Mouse (Mus musculus): Measurements from ENCODE around the gene Pcsk6. TPM values are rescaled to one million over a fixed set of nuclear protein-coding genes. Genes with fewer than 3 reads are reported as not detected.
A peak's percentile ranks its signal among the peaks of the same experiment; 100 is the strongest.

Pcsk6 gene
- polyA plus RNA-seq, 1 experiment, result 11.3 TPM

GRCm38 (mm10) chr7:65862473-65863176, 1.1 kb downstream of the Pcsk6 start:
- Histone ChIP-seq H3K4me1 (ENCODE audit: control insufficient read depth, insufficient read depth, low read length) (no peaks in the 10 kb centered on the region), H3K4me3 (replicated peaks; ENCODE audit: extremely low read depth, low read depth, low read length) (peak overlapping the region; percentile 23)
- 3% methylated on average over 61 of the region's 61 CpGs for WGBS
- no peak for DNase-seq
- TF ChIP-seq CTCF (IDR thresholded peaks at IDR 0.05; ENCODE audit: insufficient read depth, low read length) (no peak), POLR2A (IDR thresholded peaks at IDR 0.05; ENCODE audit: borderline replicate concordance, extremely low read depth, low read depth, low read length) (no peak)

DNA sequence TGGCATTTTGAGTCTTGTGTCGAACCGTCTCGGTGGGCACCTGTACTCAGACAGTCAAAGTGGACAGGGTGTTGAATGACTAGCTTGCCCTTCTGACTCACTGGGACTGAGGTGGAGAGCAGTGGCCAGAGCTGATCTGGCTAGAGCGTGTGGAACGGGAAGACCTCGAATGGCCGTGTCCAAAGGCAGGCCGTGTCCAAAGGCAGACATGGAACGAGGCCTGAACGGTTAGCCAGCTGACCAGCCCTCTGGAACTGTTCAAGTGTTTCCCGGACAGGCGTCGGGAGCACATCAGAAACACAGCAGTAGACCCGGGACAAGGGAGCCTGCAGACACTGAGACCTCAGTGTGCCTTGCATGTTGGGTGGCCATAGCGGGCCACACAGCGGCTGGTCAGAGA, 7.6 kb downstream of the Pcsk6 start:
- DNase-seq, result no peak
- Histone ChIP-seq H3K4me3 (replicated peaks; ENCODE audit: extremely low read depth, low read depth, low read length) (no peak overlapping the region), H3K4me1 (ENCODE audit: control insufficient read depth, insufficient read depth, low read length) (no peaks in the 10 kb centered on the region)
- TF ChIP-seq CTCF (IDR thresholded peaks at IDR 0.05; ENCODE audit: insufficient read depth, low read length), result no peak
- TF ChIP-seq POLR2A (IDR thresholded peaks at IDR 0.05; ENCODE audit: borderline replicate concordance, extremely low read depth, low read depth, low read length), result no peak
- WGBS, result 85% methylated on average over 16 of the region's 16 CpGs

- Histone ChIP-seq H3K4me3 (replicated peaks; ENCODE audit: extremely low read depth, low read depth, low read length) (no peak overlapping the region), H3K4me1 (ENCODE audit: control insufficient read depth, insufficient read depth, low read length) (no peaks in the 10 kb centered on the region)
- no peak for DNase-seq
- TF ChIP-seq POLR2A (IDR thresholded peaks at IDR 0.05; ENCODE audit: borderline replicate concordance, extremely low read depth, low read depth, low read length), result no peak
- TF ChIP-seq CTCF (IDR thresholded peaks at IDR 0.05; ENCODE audit: insufficient read depth, low read length), result no peak
- 80% methylated on average over 5 of the region's 5 CpGs for WGBS
Measured at GRCm38 (mm10) chr7:65869794-65870193, 8.3 kb downstream of the Pcsk6 start.

DNA sequence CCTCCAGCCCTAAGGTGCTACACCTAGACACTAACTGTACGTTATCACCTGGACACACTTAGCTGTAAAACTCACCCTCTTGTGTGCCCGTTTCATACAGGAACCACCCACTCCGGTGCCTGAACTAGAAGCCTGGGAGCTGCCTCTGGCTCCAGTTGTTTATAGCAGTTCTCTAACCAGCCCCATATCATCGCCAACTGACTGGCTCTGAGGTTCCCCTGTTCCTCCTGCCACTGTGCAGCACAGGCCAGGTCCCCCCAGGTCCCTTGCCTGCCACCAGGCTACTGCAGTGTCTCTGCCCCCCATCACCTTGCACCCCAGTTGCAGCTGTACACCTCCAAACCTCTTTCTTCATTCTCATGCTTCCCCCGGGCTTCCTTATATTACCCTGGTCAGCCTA, 8.7 kb downstream of the Pcsk6 start:
- no peak for DNase-seq
- H3K4me3 ChIP-seq (replicated peaks; ENCODE audit: extremely low read depth, low read depth, low read length), result no peak overlapping the region
- no peak for TF ChIP-seq POLR2A (IDR thresholded peaks at IDR 0.05; ENCODE audit: borderline replicate concordance, extremely low read depth, low read depth, low read length)
- TF ChIP-seq CTCF (IDR thresholded peaks at IDR 0.05; ENCODE audit: insufficient read depth, low read length), result no peak
- no peaks in the 10 kb centered on the region for H3K4me1 ChIP-seq (ENCODE audit: control insufficient read depth, insufficient read depth, low read length)
- 81% methylated on average over 5 of the region's 5 CpGs for WGBS

- WGBS, result 73% methylated on average over 10 of the region's 10 CpGs
- no peaks in the 10 kb centered on the region for H3K4me1 ChIP-seq (ENCODE audit: control insufficient read depth, insufficient read depth, low read length)
- no peak overlapping the region for H3K4me3 ChIP-seq (replicated peaks; ENCODE audit: extremely low read depth, low read depth, low read length)
- TF ChIP-seq CTCF (IDR thresholded peaks at IDR 0.05; ENCODE audit: insufficient read depth, low read length), result no peak
- no peak for DNase-seq
Measured at GRCm38 (mm10) chr7:65870928-65871580, 9.5 kb downstream of the Pcsk6 start.

DNA sequence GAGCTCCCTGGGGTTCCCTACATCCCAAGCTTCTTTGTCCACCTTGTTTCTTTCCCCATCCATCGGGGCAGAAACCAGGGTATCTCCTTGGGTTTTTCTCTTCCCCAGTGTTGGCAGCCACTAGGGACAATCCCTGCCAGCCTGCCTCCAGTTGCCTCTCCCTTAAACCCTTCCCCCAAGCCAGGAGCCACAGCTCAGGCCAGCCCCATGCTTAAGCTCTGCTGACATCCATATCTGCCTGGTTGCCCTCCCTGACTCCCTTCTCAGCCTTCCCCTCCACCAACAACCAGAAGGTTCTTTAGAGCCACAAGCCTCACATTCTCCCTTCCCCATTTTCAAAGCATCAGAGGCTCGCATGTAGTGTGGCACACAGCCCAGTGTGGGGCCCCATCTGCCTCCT, 10.3 kb downstream of the Pcsk6 start:
- Histone ChIP-seq H3K4me1 (ENCODE audit: control insufficient read depth, insufficient read depth, low read length) (no peaks in the 10 kb centered on the region), H3K4me3 (replicated peaks; ENCODE audit: extremely low read depth, low read depth, low read length) (no peak overlapping the region)
- DNase-seq, result no peak
- TF ChIP-seq CTCF (IDR thresholded peaks at IDR 0.05; ENCODE audit: insufficient read depth, low read length) (no peak), POLR2A (IDR thresholded peaks at IDR 0.05; ENCODE audit: borderline replicate concordance, extremely low read depth, low read depth, low read length) (no peak)
- 75% methylated on average over 2 of the region's 2 CpGs for WGBS

GRCm38 (mm10) chr7:65873176-65873845, 11.8 kb downstream of the Pcsk6 start:
- H3K4me3 ChIP-seq (replicated peaks; ENCODE audit: extremely low read depth, low read depth, low read length), result no peak overlapping the region
- TF ChIP-seq CTCF (IDR thresholded peaks at IDR 0.05; ENCODE audit: insufficient read depth, low read length), result no peak
- TF ChIP-seq POLR2A (IDR thresholded peaks at IDR 0.05; ENCODE audit: borderline replicate concordance, extremely low read depth, low read depth, low read length), result no peak
- WGBS, result 78% methylated on average over 6 of the region's 6 CpGs
- H3K4me1 ChIP-seq (ENCODE audit: control insufficient read depth, insufficient read depth, low read length), result no peaks in the 10 kb centered on the region
- DNase-seq, result no peak

GRCm38 (mm10) chr7:65873902-65874301, 12.4 kb downstream of the Pcsk6 start:
- no peak for TF ChIP-seq POLR2A (IDR thresholded peaks at IDR 0.05; ENCODE audit: borderline replicate concordance, extremely low read depth, low read depth, low read length)
- no peak for TF ChIP-seq CTCF (IDR thresholded peaks at IDR 0.05; ENCODE audit: insufficient read depth, low read length)
- 57% methylated on average over 2 of the region's 2 CpGs for WGBS
- Histone ChIP-seq H3K4me1 (ENCODE audit: control insufficient read depth, insufficient read depth, low read length) (no peaks in the 10 kb centered on the region), H3K4me3 (replicated peaks; ENCODE audit: extremely low read depth, low read depth, low read length) (no peak overlapping the region)
- DNase-seq, result no peak

DNA sequence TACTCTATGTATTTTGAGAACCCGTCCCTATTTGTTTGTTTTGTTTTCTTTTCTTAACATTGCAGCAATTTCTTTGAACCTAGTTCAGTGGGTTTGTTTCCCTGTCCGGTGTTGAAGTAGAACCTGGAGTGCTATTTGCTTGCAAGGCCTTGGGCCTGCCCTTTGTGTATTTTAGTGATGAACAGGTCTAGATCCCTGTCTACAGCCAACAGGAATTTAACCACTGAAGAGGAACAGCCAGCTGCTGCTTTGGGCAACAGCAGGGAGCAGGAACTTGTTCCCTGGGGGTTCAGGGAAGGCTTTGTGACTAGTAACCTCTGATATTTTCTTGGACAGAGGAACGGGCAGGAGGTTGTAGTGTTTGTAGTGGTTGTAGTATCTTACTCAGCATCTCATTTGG, 15.1 kb downstream of the Pcsk6 start:
- no peak for DNase-seq
- 62% methylated on average over 3 of the region's 3 CpGs for WGBS
- Histone ChIP-seq H3K4me3 (replicated peaks; ENCODE audit: extremely low read depth, low read depth, low read length) (no peak overlapping the region), H3K4me1 (ENCODE audit: control insufficient read depth, insufficient read depth, low read length) (no peaks in the 10 kb centered on the region)
- TF ChIP-seq CTCF (IDR thresholded peaks at IDR 0.05; ENCODE audit: insufficient read depth, low read length), result no peak
- no peak for TF ChIP-seq POLR2A (IDR thresholded peaks at IDR 0.05; ENCODE audit: borderline replicate concordance, extremely low read depth, low read depth, low read length)

DNA sequence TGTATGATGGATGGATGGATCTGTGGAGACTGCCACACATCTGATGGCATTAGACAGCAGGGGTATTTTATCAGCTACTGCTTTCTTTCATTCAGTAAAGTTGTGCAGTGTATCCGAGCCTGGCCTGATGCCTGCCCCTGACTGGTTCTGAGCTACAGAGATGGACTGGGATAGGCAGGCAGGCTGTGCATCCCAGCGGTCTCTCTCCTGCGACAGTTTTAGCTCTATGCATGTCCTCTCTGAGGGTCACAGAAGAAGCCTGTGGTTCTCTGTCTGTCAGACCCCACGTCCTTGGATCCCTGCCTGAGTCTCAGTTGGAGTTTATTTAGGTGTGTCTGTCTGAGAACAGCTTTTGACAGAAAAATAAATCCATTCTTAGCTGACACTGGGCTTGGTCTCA, 16.7 kb downstream of the Pcsk6 start:
- TF ChIP-seq POLR2A (IDR thresholded peaks at IDR 0.05; ENCODE audit: borderline replicate concordance, extremely low read depth, low read depth, low read length), result no peak
- no peak for TF ChIP-seq CTCF (IDR thresholded peaks at IDR 0.05; ENCODE audit: insufficient read depth, low read length)
- no peak for DNase-seq
- Histone ChIP-seq H3K4me3 (replicated peaks; ENCODE audit: extremely low read depth, low read depth, low read length) (no peak overlapping the region), H3K4me1 (ENCODE audit: control insufficient read depth, insufficient read depth, low read length) (no peaks in the 10 kb centered on the region)
- 70% methylated on average over 4 of the region's 4 CpGs for WGBS
